Mouse (Mus musculus): ENCODE measurements around the gene Syde2. TPM values are rescaled to one million over a fixed set of nuclear protein-coding genes. Genes with fewer than 3 reads are reported as not detected.
A peak's percentile ranks its signal among the peaks of the same experiment; 100 is the strongest.
"Not testable (repeated sequence)": the region's sequence is repeated elsewhere in the genome, so short reads cannot be mapped to it uniquely, and the experiment has no call there.

The Syde2 gene
- total RNA-seq, 2 experiments from 2014 or later = 0.25 to 0.44 TPM

DNA sequence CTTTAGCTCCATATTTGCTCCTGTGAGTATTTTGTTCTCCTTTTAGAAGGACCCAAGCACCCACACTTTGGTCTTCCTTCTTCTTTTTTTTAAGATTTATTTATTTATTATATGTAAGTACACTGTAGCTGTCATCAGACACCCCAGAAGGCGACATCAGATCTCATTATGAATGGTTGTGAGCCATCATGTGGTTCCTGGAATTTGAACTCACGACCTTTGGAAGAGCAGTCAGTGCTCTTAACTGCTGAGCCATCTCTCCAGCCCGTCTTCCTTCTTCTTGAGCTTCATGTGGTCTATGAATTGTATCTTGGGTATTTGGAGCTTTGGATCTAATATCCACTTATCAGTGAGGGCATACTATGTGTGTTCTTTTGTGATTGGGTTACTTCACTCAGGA, 22.1 kb upstream of the Syde2 start:
- not testable (repeated sequence) for ATAC-seq (ENCODE audit: poor library complexity, severe bottlenecking)

- ATAC-seq (ENCODE audit: poor library complexity, severe bottlenecking) = no peak
Measured at GRCm38 (mm10) chr3:145966806-145967205, 20.9 kb upstream of the Syde2 start.

- ATAC-seq (ENCODE audit: poor library complexity, severe bottlenecking) = peak; percentile 53; the same call in 1 of the 2 replicates
Measured at GRCm38 (mm10) chr3:145969031-145969501, 18.6 kb upstream of the Syde2 start.

GRCm38 (mm10) chr3:145971501-145971900, 16.2 kb upstream of the Syde2 start:
- no peak for ATAC-seq (ENCODE audit: poor library complexity, severe bottlenecking)

- ATAC-seq (ENCODE audit: poor library complexity, severe bottlenecking) = no peak
Measured at GRCm38 (mm10) chr3:145974986-145975385, 12.7 kb upstream of the Syde2 start.

DNA sequence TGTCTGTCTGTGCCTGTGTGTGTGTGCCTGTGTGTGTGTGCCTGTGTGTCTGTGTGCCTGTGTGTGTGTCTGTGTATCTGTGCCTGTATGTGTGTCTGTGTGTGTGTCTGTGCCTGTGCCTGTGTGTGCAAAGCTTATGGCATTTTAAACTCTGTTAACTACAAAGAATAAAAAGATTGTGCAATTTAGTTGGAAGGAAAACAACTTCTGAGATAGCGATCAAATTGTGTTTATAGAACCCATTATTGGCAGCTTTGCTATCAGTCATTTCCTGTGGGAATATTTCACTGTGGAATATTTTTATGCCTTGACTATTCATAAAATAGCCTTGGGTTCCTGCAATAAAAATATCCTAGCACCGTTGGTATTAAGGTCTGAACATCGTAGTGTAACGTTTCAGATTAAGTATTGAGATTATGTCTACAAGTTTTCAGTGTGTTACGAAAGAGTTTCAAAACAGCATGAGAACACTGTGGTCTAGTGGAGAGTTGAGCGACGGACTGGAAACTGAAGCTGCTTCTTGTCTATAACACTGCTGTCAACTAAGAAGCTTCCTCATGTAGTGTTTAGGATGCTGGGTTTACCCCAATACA, 2.2 kb upstream of the Syde2 start:
- ATAC-seq (ENCODE audit: poor library complexity, severe bottlenecking) = peak; percentile 33

GRCm38 (mm10) chr3:145986317-145987001, 1.2 kb upstream of the Syde2 start:
- ATAC-seq (ENCODE audit: poor library complexity, severe bottlenecking) = no peak

DNA sequence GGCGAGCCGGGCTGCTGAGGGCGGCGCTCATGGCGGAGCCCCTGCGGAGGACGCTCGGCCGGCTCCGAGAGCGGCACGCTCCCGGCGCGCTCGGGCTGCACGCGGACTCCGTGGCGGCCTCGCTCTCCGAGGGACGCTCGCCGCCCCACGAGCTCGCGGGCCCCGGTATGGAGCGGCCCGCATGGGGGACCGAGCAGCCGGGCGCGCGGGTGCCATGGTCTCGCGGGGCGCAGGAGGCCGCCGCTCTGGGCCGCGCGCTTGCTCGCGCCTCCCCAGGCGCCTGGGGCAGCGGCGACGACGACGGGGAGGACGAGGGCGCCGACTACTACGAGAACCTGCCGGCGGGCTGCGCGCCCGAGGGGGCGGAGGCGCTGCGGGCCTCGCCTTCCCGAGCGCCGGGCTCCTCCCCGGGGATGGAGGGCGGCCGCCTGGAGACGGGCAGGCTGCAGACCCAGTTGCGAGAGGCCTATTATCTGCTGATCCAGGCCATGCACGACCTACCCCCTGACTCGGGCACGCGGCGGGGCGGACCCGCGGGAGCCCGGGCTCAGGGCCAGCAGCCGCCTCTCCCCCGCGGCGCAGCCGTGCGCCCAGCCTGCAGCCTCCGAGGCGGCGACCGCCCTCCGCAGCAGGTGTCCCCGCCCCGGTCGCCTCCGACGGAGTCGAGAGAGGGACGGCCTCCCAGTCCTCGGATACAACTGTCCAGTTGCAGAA, 457 bp downstream of the Syde2 start:
- peak; percentile 44 for ATAC-seq (ENCODE audit: poor library complexity, severe bottlenecking)

GRCm38 (mm10) chr3:145988684-145989575, 1.3 kb downstream of the Syde2 start:
- 0 out of 2 replicates have a peak, but pooled peaks have one; percentile 0 for ATAC-seq (ENCODE audit: poor library complexity, severe bottlenecking)

GRCm38 (mm10) chr3:145989576-145990081, 2.0 kb downstream of the Syde2 start:
- no peak for ATAC-seq (ENCODE audit: poor library complexity, severe bottlenecking)

DNA sequence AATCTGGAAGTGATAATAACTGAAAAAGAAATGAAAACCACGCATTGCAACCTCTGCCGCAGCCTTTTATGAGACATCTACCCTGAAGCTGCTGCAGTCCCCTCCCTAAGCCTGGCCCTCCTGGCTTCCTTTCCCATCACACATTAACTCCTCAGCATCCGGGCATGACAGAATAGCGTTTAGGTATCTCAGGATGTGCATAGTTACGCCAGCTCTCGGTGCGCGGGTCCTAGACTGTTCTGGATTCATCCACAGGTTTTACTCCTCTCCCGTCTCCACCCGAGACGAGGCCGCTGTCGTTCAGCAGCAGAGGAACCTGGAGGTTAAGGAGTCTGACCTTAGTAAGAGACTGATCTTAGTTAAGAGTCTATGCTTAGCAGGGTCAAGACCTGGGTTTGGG, 3.5 kb downstream of the Syde2 start:
- ATAC-seq (ENCODE audit: poor library complexity, severe bottlenecking) = no peak

DNA sequence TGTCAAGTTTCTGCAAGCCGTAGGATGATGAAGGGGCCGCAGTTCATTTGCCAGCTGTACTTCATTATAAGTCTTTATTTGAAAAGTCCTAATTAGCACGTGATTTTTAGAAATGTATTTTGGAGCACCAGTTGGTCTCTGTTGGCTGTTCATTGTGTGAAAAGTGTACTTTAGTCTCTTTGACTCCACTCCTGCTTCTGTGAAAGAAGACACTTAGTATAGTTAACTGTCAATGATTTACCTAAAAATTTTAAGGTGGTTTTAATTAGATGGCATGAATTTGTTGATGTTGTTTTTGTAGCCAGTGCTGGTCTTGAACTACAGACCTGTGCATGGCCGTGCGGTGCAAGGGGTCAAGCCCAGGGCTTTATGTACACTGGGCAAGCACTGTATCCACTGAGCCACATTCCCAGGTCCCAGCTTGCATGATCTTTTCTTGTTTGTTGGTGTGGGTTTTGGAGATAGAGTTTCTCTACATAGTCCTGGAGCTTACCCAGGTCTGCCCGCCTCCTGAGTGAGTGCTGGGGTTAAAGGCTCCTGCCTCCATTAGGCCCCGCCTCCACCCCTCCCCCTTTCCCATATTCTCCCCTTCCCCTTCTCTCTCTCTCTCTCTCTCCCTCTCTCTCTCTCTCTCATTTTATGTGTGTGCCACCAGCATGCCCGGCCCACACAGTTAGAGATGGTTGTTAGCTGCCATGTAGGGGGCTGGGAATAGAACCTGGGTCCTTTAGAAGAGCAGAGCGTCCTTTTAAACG, 4.5 kb downstream of the Syde2 start:
- no peak for ATAC-seq (ENCODE audit: poor library complexity, severe bottlenecking)

DNA sequence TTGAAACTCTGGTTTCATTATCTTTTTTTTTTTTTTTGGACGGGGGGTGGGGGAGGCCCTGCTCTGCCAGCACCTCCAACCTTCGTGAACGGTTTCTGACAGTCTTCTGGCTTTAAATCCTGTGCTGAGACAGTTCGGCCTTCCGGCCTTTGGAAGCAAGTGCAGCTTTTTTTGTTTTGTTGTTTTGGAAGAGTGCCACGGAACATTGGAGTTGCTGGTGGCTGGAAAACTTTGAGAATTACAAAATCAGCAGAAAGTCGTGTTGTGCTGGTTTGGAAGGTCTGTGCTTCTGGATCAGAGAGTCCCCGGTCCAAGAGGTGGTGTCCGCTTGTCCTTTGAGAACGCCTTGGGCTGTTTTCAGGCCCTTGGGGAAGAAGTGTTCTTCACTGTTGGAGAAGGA, 5.1 kb downstream of the Syde2 start:
- no peak for ATAC-seq (ENCODE audit: poor library complexity, severe bottlenecking)

- ATAC-seq (ENCODE audit: poor library complexity, severe bottlenecking) = peak; percentile 94
Measured at GRCm38 (mm10) chr3:145993481-145994201, 6.0 kb downstream of the Syde2 start.

DNA sequence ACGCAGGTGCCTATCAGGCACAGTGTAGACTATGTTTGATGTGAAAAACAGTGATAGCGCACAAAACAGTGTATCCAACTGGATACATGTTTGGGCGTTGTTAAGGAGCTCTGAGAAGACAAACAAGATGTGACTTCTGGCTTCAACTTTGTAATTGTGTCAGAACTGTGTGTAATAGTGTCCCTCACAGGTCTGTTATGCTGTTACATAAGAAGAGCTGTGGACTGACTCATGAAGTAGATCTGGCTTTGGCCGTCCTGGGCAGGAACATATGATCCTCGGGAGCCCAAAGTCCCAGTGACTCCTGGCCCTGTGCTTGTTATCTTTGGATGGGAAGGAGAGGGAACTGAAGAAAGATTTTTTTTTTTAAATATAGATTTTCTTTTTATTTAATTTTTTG, 7.8 kb downstream of the Syde2 start:
- no peak for ATAC-seq (ENCODE audit: poor library complexity, severe bottlenecking)

- not testable (repeated sequence) for ATAC-seq (ENCODE audit: poor library complexity, severe bottlenecking)
Measured at GRCm38 (mm10) chr3:145996539-145996938, 8.9 kb downstream of the Syde2 start.

DNA sequence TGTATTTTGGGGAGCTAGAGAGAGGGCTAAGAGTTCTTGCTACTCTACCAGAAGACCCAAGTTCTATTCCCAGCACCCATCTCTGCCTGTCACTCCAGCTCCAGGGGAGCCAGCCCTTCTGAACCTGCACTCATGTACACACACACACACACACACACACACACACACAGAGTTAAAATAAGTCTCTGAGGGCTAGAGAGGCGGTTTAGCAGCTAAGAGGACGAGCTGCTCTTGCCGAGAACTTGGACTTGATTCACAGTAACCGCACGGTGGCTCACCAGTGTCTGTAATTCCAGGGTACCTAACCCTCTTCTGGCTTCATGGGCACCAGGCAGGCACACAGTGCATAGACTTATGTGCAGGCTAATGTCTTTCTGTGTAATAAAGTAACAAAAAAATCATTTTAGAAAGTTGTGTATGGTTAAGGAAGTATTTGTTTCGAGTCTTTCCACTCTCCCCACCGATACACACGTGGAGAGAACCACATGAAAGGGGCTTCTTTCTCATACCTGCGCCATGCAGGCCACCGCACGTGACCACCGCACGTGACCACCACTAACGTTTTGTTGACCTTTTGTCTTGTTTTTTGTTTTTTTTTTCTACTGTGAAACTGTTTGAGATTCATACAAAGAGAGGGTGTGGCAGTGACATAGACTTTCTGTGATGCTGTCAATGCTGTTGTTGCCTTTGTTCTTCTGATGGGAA, 16.8 kb downstream of the Syde2 start:
- ATAC-seq (ENCODE audit: poor library complexity, severe bottlenecking) = no peak

DNA sequence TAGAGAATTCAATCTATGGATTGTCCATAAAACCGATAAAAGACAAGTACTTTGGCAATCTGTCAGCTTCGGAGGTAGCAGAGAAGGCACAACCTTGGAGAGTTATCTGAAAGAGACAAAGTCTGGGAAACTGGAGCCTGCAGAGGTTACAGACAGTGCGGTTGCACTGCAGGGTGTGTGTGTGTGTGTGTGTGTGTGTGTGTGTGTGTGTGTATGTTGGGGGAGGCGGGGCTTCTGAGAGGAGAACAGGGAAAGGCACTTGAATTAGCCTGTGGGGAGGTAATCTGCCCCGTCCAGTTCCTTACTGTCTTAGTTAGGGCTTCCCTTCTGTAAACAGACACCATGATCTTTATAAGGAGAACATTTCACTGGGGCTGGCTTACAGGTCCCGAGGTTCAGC, 20.2 kb downstream of the Syde2 start:
- ATAC-seq (ENCODE audit: poor library complexity, severe bottlenecking) = no peak

All from megakaryocyte, adult 5-6 weeks (primary cell).